Mouse (Mus musculus) megakaryocyte, embryonic 14.5 days (primary cell): ENCODE measurements at regions not wholly inside any gene's neighbourhood (a gene's known extent, or its start where the extent isn't known, plus 50 kb on each side); places are given as distances from the start of the nearest gene placed in this dataset.

Experiments used
- H3K27me3 ChIP-seq: replicated peaks from 2 replicates; pipeline ENCODE3; 2012; ENCODE audit warnings: inconsistent platforms
- H3K36me3 ChIP-seq: replicated peaks from 2 replicates; pipeline ENCODE3; 2012; ENCODE audit warnings: low read length, inconsistent platforms, mixed read lengths
- H3K4me1 ChIP-seq: 2 replicates; pipeline ENCODE4 v1.6.1; 2012; ENCODE audit warnings: inconsistent platforms
- H3K4me3 ChIP-seq: replicated peaks from 2 replicates; pipeline ENCODE3; 2012; ENCODE audit warnings: moderate library complexity, mild to moderate bottlenecking, inconsistent platforms
- H3K9me3 ChIP-seq: 2 replicates; pipeline ENCODE4 v1.6.1; 2012; ENCODE audit warnings: inconsistent platforms
- FLI1 ChIP-seq: IDR thresholded peaks from 2 replicates; pipeline ENCODE4 v1.6.1; 2012; ENCODE audit warnings: low read length, inconsistent platforms, mixed read lengths
- GATA1 ChIP-seq: IDR thresholded peaks from 3 replicates; pipeline ENCODE4 v1.6.1; 2012; ENCODE audit warnings: mixed read lengths, low read length, inconsistent platforms, borderline replicate concordance

DNA sequence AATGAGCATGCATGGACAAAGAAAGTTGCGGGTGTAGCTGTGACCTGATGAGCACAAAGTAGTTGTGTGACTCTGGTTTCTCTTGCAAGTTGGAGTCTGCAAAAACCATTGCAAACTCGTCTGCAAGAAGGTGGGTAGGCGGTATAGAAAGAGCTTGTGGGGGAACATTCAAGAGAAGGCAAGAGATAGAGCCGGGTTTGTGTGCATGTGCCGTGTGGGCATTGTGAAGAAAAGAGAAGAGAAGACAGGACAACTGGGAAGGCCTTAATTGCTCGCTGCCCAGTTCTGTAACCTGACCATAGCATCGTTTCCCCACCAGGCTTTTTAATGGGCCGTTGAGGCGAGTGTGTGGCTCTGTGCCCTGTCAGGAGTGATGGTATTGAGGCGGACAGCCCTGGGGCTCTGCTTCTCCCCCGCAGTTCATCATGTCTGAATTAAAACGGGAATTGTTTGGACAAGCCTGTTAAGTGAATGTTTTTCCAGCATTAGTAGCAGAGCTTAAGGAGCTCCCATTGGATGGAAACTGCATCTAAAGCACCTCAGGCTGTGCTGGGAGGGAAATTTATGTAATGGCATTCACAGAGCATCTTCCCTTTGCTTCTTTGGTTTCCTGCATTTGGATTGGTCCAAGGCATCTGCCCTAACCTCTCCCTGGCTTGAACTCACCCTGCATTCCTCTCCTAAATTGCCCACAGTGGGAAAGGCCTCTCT lies 163.1 kb downstream of the Brinp2 start:
- TF ChIP-seq GATA1: no peak
- TF ChIP-seq FLI1: no peak
- H3K4me1 ChIP-seq: no peaks in the 10 kb centered on the region
- peaks cover 2% of the 10 kb centered on the region for H3K27me3 ChIP-seq
- H3K36me3 ChIP-seq: no peaks in the 10 kb centered on the region
- peaks cover 14% of the 10 kb centered on the region; the same call in 1 of the 2 replicates for H3K9me3 ChIP-seq
- H3K4me3 ChIP-seq: no peak overlapping the region

GRCm38 (mm10) chr1:158193968-158194565 lies 162.1 kb downstream of the Brinp2 start:
- TF ChIP-seq GATA1 (no peak), FLI1 (no peak)
- H3K27me3 ChIP-seq: peaks cover 2% of the 10 kb centered on the region
- no peaks in the 10 kb centered on the region for H3K4me1 ChIP-seq
- H3K9me3 ChIP-seq: peaks cover 14% of the 10 kb centered on the region; the same call in 1 of the 2 replicates
- no peaks in the 10 kb centered on the region for H3K36me3 ChIP-seq
- H3K4me3 ChIP-seq: no peak overlapping the region
